Mouse (Mus musculus): Measurements from ENCODE around the gene Pnpla2. TPM values are rescaled to one million over a fixed set of nuclear protein-coding genes. Genes with fewer than 3 reads are reported as not detected.

The Pnpla2 gene
- polyA plus RNA-seq, 1 experiment from 2014 or later, result 82.1 TPM

- Histone ChIP-seq H3K27ac (replicated peaks) (no peak overlapping the region), H3K9me3 (ENCODE audit: control insufficient read depth, low read length) (no peaks in the 10 kb centered on the region), H3K27me3 (ENCODE audit: control insufficient read depth, insufficient read depth, low read length) (no peaks in the 10 kb centered on the region), H3K4me3 (ENCODE audit: low read depth, low read length) (no peak overlapping the region), H3K4me1 (replicated peaks; ENCODE audit: control insufficient read depth, insufficient read depth) (no peaks in the 10 kb centered on the region; the same call in 1 of the 2 replicates), H3K4me2 (replicated peaks; ENCODE audit: low read depth) (no peak overlapping the region), H3K36me3 (ENCODE audit: control insufficient read depth, insufficient read depth, low read length) (peaks cover 11% of the 10 kb centered on the region; the same call in 1 of the 2 replicates), H3K9ac (ENCODE audit: low read length) (no peak overlapping the region)
- ATAC-seq (ENCODE audit: low FRiP score, low TSS enrichment), result no peak
- DNase-seq (ENCODE audit: low spot score), result no peak
- TF ChIP-seq EP300 (optimal IDR thresholded peaks at IDR 0.05) (no peak), CTCF (IDR thresholded peaks at IDR 0.05; ENCODE audit: low read depth) (no peak)
- 57% methylated on average over 9 of the region's 9 CpGs for WGBS
Measured at GRCm38 (mm10) chr7:141429840-141430584, 25.0 kb upstream of the Pnpla2 start.

DNA sequence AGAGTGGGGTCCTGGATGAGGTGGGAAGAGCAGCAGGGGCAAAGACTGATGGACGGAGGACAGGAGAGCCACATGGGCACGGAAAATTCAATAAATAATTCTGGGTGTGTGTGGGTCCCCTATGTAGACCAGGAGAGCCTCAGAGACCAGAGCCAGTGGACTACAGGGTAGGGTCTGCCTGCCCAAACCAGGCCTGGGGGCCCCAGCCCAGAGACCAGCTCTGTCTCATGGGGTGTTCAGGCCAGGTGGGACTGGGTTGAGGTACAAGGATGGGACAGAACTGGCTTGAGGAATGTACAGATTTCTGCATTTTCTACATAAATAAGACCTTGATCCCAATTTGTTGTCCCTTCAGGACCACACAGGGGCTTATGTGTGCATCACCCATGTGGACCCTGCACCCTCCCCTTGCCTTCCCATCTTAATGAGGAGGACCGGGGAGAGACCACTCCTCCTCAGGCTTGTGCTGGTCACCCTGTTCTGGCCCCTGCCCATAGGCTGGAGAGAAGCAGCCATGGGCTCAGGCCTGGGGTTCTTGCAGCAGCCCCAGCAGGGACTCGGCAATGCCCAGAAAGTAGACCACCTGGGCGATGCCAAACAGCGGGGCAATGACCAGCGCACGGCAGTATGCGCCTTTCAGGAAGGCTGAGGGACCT lies 24.3 kb upstream of the Pnpla2 start:
- Histone ChIP-seq H3K9ac (ENCODE audit: low read length) (no peak overlapping the region), H3K4me2 (replicated peaks; ENCODE audit: low read depth) (no peak overlapping the region), H3K9me3 (ENCODE audit: control insufficient read depth, low read length) (no peaks in the 10 kb centered on the region), H3K36me3 (ENCODE audit: control insufficient read depth, insufficient read depth, low read length) (peaks cover 11% of the 10 kb centered on the region; the same call in 1 of the 2 replicates), H3K27ac (replicated peaks) (no peak overlapping the region), H3K4me3 (ENCODE audit: low read depth, low read length) (no peak overlapping the region), H3K27me3 (ENCODE audit: control insufficient read depth, insufficient read depth, low read length) (no peaks in the 10 kb centered on the region), H3K4me1 (replicated peaks; ENCODE audit: control insufficient read depth, insufficient read depth) (peaks cover 1% of the 10 kb centered on the region; the same call in 1 of the 2 replicates)
- ATAC-seq (ENCODE audit: low FRiP score, low TSS enrichment) (no peak), DNase-seq (ENCODE audit: low spot score) (no peak)
- TF ChIP-seq EP300 (optimal IDR thresholded peaks at IDR 0.05), result no peak
- TF ChIP-seq CTCF (IDR thresholded peaks at IDR 0.05; ENCODE audit: low read depth), result no peak
- 94% methylated on average over 9 of the region's 9 CpGs for WGBS

GRCm38 (mm10) chr7:141431434-141432185 lies 23.4 kb upstream of the Pnpla2 start:
- no peak overlapping the region for H3K4me3 ChIP-seq (ENCODE audit: low read depth, low read length)
- peaks cover 11% of the 10 kb centered on the region; the same call in 1 of the 2 replicates for H3K36me3 ChIP-seq (ENCODE audit: control insufficient read depth, insufficient read depth, low read length)
- H3K27me3 ChIP-seq (ENCODE audit: control insufficient read depth, insufficient read depth, low read length), result no peaks in the 10 kb centered on the region
- H3K4me2 ChIP-seq (replicated peaks; ENCODE audit: low read depth), result no peak overlapping the region
- H3K9me3 ChIP-seq (ENCODE audit: control insufficient read depth, low read length), result no peaks in the 10 kb centered on the region
- TF ChIP-seq CTCF (IDR thresholded peaks at IDR 0.05; ENCODE audit: low read depth) (no peak), EP300 (optimal IDR thresholded peaks at IDR 0.05) (no peak)
- peaks cover 2% of the 10 kb centered on the region; the same call in 1 of the 2 replicates for H3K4me1 ChIP-seq (replicated peaks; ENCODE audit: control insufficient read depth, insufficient read depth)
- no peak overlapping the region for H3K9ac ChIP-seq (ENCODE audit: low read length)
- DNase-seq (ENCODE audit: low spot score) (no peak), ATAC-seq (ENCODE audit: low FRiP score, low TSS enrichment) (no peak)
- 93% methylated on average over 19 of the region's 19 CpGs for WGBS
- H3K27ac ChIP-seq (replicated peaks), result no peak overlapping the region

GRCm38 (mm10) chr7:141432186-141432611 lies 22.8 kb upstream of the Pnpla2 start:
- H3K27ac ChIP-seq (replicated peaks), result no peak overlapping the region
- no peak overlapping the region for H3K9ac ChIP-seq (ENCODE audit: low read length)
- 83% methylated on average over 8 of the region's 8 CpGs for WGBS
- no peak for DNase-seq (ENCODE audit: low spot score)
- TF ChIP-seq EP300 (optimal IDR thresholded peaks at IDR 0.05) (no peak), CTCF (IDR thresholded peaks at IDR 0.05; ENCODE audit: low read depth) (no peak)
- ATAC-seq (ENCODE audit: low FRiP score, low TSS enrichment), result no peak
- H3K9me3 ChIP-seq (ENCODE audit: control insufficient read depth, low read length), result no peaks in the 10 kb centered on the region
- no peaks in the 10 kb centered on the region for H3K27me3 ChIP-seq (ENCODE audit: control insufficient read depth, insufficient read depth, low read length)
- H3K4me3 ChIP-seq (ENCODE audit: low read depth, low read length), result no peak overlapping the region
- peaks cover 11% of the 10 kb centered on the region; the same call in 1 of the 2 replicates for H3K36me3 ChIP-seq (ENCODE audit: control insufficient read depth, insufficient read depth, low read length)
- no peak overlapping the region for H3K4me2 ChIP-seq (replicated peaks; ENCODE audit: low read depth)
- peaks cover 5% of the 10 kb centered on the region; the same call in 1 of the 2 replicates for H3K4me1 ChIP-seq (replicated peaks; ENCODE audit: control insufficient read depth, insufficient read depth)

DNA sequence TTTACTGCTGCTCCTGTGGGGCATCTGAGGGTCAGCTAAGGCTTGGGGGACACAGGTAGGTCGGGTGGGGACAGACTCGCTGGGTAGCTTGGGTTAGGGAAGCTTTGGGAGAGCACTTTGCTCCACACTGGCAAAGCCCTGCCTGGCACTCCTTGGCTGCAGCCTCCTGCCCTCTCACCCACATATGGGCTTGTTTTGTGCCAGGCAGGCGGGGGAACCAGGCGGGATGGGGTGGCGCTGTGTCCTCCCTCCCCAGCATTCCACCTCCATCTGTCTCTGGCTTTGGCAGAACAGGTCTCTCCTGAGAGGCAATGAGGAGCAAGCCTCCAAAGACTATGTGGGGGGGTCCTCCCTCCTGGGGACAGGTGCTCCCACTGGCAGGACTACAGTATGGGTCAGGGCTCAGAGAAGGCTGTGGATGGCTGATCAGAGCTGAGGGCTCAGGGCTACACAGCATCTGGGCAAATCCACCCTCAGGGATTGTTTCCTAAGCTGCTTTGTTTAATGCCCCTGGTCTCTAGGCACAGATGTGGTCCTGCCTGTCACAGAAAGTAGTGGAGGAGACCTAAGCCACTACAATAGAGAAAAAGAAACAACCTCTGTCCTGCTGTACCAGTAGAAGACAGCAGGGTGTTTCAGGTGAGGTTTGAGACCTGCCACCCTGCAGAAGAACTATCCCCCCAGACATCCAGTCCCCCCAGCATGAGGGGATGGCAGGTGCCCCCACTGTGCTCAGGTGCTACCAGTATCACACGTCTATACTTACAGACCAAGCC lies 22.1 kb upstream of the Pnpla2 start:
- 65% methylated on average over 6 of the region's 6 CpGs for WGBS
- Histone ChIP-seq H3K9me3 (ENCODE audit: control insufficient read depth, low read length) (no peaks in the 10 kb centered on the region), H3K36me3 (ENCODE audit: control insufficient read depth, insufficient read depth, low read length) (peaks cover 11% of the 10 kb centered on the region; the same call in 1 of the 2 replicates), H3K27me3 (ENCODE audit: control insufficient read depth, insufficient read depth, low read length) (no peaks in the 10 kb centered on the region), H3K4me1 (replicated peaks; ENCODE audit: control insufficient read depth, insufficient read depth) (peaks cover 5% of the 10 kb centered on the region; the same call in 1 of the 2 replicates), H3K9ac (ENCODE audit: low read length) (no peak overlapping the region), H3K27ac (replicated peaks) (peak overlapping the region; percentile 30; the same call in 1 of the 2 replicates), H3K4me2 (replicated peaks; ENCODE audit: low read depth) (no peak overlapping the region), H3K4me3 (ENCODE audit: low read depth, low read length) (no peak overlapping the region)
- TF ChIP-seq EP300 (optimal IDR thresholded peaks at IDR 0.05) (no peak), CTCF (IDR thresholded peaks at IDR 0.05; ENCODE audit: low read depth) (no peak)
- DNase-seq (ENCODE audit: low spot score) (no peak), ATAC-seq (ENCODE audit: low FRiP score, low TSS enrichment) (no peak)
